Mouse (Mus musculus) granulocyte monocyte progenitor cell, adult 5-6 weeks (primary cell): ENCODE measurements around the gene Amer2. TPM values are rescaled to one million over a fixed set of nuclear protein-coding genes. Genes with fewer than 3 reads are reported as not detected.

ENCODE experiments used
- ATAC-seq: replicated peaks from 2 replicates; pipeline ENCODE4 v1.8.0; 2016; ENCODE audit warnings: mild to moderate bottlenecking, moderate TSS enrichment, inconsistent platforms; ENCODE audit not compliant: poor library complexity, severe bottlenecking
- total RNA-seq, 2 experiments: library from RNA; stranded (forward) in 1 of 2; stranded (reverse) in 1 of 2; fragments of 200-712, 200-1000 nt in 1 of 2; fragments of >200 nt in 1 of 2; fragmentation: Nextera tagmentation in 1 of 2; gene quantifications; 2 replicates each; pipeline ENCODE4 v1.2.3; 2014 to 2017

The Amer2 gene
- total RNA-seq, 2 experiments from 2014 or later = 0.15 TPM; not detected in 1

DNA sequence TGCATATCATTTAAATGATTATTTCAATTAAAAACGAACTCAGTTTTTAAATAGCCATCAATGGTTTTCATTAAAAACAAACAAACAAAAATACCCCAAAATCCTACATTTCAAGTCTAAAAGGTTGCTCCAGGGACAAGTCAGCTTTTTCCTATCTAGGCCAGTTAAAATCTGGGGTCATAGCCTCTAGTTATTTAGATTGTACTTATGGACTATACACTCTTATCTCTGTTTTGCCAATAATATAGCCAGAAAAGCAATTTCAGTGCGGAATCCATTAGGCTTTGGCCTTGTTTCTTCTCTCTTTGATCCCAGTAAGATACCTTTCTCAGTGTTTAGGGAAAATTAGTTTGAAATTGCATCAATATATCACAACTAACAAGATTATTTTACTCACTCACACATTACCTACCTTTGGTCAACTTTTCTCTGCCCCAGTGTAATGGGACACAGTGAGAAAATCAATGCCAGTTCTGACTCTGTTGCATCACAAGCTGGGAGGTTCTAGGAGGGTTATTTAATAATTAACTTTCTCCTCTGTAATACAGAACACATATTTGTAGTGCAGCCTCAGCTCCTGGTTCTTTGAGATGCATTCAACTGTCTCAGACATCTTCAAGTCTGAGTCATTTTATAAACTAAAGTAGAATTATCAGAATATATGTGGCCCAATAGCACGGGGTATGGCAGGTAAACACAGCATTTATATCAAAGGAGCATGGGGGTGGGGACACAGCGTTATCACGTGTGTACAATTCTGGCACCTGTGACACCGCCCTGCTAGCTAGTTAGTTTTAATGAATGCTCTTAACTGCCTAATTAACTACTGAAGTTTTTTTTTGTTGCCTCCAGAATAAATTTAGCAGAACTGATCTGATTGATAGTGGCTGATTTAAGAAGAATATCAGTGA lies 13.8 kb downstream of the Amer2 start:
- ATAC-seq = no peak

DNA sequence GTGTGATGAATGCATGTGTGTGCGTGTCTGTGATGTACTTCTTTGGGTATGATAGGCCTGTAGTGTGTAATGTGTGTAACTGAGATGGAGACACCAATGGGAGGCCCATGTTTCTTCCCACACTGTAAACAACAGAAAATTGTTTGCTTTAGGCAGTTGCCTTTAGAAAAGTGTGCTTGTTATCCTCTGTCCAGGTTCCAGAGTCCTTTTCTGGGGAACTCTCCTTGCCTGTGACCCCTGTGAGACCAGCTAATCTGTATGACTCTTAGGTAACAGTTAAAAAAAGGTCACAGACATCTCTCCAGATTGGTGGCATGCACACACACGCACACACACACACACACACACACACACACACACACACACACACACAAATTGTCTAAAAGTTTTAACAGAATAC lies 15.3 kb downstream of the Amer2 start:
- ATAC-seq = no peak

DNA sequence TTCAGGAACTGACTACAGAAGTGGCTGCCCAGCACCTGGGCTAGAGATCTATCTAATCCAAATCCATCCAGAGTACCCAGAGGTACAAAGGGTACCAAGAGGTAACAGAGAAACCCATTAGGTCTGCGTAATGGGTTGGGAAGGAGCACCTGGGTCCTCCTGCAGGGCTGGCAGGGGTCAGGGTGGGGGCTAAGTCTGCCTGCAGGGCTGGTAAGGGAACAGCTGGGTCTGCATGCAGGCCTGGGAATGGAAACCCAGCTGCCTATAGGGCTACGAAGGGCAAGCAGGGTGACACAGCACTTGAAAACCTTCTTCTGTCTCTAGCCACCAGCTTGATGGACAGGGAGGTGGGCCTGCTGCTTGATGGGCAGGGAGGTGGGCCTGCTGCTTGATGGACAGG lies 19.1 kb downstream of the Amer2 start:
- no peak for ATAC-seq

DNA sequence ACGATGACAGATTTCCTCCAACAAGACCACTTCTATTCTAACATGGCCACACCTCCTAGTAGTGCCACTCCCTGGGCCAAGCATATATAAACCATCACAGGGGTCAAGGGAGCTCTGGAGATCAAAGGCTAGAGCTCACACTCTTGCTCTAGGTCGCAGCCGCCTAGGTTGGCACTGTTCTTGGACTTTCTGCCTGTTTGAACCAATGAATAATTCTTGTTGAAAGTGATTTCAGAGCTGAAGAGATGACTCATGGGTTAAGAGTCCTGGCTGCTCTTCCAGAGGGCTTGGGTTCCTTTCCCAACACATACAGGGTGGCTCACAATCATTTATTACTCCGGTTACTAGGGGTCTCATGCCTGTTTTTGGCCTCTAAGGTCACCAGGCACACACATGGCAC lies 24.3 kb downstream of the Amer2 start:
- no peak for ATAC-seq

DNA sequence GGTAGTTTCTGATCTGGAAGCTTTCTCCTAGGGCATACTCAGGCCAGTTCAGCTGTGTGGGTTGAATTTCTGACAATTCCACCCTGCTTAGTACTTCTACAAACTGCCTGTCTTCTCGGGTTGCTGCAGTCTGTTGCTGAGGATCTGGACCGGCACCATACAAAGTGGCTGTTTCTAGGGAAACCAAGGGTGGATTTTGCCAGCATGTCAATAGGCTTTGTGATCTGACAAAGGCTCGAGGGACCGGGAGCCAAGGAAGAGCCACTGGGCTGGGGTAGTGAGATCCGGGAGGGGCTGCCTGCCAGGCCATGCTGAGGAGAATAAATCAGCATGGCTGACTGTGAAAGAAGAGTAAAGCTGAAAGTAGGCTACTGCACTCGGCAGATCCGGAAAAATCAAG lies 25.8 kb downstream of the Amer2 start:
- ATAC-seq = no peak

DNA sequence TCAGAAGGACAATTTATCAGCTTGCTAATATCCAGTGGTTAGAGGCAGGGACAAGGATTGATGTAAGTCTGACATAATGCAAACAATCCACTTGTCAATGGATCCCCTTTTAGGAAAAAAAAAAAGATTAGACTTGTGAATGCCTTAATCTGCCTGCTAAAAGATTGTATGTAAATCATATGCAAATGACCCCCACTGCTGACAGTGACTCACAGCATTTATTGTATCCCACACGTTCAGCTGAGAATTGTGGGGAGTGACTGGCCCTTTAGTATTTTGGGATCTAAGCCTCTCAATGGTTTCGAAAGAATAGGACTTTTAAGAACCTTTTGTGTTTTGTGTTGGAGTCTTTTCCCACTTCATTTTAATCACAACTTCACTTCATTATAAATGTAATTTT lies 30.2 kb downstream of the Amer2 start:
- ATAC-seq = no peak

DNA sequence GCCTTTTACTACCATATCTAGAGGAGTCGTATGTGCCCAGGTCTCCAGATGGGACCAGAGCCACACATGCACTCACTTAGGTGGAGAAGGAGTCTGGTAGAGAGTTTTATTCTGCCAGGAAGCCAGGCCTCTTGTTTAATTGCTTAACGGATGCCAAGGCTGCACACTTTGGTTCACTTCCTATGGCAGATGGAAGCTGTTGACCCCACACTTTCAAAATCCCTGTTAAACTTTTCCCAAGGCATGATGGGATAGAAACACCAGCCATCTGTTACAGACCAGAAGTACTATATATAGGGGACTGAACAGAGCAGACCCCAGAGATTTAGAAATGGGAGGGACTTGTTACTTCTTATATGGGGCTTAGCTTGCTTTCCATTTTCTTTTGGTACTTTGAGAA lies 32.8 kb downstream of the Amer2 start:
- ATAC-seq = no peak

DNA sequence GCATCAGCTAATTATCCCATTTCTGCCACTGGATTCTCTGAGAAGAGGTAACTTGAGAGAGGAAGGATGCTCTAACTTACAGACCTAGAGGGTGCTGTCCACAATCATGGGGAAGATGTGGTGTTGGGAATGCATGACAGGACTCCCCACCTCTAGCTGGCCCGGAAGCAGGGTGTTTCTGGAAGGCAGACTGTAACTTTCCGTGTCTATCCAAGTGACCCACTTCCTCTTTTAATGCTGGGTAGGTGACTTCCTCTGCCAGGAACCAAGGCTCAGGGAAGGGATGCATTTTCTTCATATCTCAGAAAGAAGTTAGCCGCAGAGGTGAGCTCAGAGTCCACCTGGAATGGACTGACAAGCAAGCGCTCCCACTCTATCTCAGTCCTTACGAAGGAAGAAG lies 33.5 kb downstream of the Amer2 start:
- peak; percentile 73 for ATAC-seq

DNA sequence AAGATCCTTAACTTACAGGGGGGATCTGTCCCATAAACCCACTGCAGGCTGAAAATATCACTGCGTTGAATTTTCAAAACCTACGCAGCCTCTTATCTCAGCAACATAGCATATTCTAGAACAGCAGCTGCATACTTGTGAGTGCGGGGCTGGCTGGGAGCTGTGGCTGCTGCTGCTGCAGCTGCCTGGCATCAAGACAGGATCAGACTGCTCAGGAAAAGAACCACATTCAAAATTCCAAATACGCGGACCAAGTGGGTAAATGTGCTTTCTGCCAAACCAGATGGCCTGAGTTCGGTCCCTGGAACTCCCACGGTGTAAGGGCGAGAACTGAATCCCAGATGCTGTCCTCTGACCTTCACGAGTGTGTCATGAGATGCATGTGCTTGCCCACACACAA lies 34.3 kb downstream of the Amer2 start:
- no peak for ATAC-seq

DNA sequence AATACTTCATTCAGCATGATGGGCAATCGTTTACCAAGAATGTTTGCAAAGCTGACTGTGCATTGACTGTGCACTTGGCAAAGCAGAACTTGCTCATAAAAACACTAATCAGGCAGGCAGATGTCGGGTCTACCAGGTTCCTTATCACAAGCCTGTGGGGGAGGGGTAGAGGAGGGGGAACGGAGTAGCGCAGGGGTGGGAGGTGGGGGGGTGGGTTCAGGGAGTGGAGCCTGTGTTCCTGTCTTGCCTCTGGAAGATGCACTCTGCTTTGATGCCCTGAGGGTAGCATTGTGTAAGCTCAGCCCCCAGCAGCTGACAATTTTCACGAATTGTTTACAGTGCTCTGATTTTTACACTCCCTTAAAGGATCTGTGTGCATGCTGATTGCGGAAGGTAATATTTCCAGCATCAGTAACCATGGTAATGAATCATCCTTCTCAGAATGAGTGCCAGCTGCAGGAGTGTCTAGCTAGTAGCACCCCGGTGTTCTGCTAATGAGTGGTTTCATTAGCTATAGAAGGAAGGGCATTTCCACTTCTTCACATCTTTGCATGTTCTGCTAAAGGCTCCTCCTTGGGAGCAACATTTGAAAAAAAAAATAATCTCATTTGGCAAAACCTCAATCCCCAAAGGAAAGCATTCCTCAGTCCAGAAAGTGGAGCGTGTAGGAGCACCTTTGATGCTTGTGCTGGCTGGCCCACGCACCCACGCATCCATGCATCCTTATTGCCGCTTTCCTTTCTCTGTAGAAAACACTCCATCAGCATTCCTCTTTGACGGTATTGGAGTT lies 36.8 kb downstream of the Amer2 start:
- ATAC-seq = no peak; the same call in 1 of the 2 replicates

DNA sequence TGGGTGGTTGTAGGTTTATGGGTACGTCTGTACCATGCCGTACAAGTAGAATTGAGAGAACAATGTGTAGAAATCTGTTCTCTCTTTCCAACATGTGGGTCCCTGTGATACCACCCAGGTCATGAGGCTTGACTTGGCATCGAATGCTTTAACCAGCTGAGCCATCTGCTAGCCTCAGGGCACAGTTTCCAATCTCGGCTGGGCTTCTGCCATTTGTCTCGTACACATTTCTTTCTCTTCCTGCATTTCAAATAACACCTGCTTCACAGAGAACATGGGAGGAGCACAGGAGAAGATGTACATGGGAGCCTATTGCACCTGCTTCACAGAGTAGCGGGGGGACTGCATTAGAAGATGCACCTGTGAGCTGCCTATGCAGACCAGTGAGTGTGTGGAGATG lies 38.2 kb downstream of the Amer2 start:
- ATAC-seq = no peak

DNA sequence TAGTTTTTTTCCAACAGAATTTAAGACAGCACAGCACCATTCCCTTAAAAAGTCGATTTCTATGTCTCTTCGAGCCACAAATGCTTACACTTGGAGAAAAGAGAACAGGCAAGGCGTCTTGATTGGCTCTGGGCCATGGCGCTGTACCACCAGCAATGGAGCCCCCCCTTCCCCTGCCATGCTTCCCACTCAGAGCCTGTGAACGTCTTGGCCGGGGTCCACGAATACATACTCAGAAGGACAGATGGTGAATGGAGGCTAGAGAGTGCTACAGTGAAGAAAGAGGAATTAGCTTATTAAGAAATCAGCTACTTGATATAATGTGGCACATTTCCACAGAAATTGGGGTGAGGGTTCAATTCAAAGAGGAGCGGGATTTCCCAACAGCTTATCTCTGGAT lies 41.6 kb downstream of the Amer2 start:
- peak; percentile 99 for ATAC-seq

DNA sequence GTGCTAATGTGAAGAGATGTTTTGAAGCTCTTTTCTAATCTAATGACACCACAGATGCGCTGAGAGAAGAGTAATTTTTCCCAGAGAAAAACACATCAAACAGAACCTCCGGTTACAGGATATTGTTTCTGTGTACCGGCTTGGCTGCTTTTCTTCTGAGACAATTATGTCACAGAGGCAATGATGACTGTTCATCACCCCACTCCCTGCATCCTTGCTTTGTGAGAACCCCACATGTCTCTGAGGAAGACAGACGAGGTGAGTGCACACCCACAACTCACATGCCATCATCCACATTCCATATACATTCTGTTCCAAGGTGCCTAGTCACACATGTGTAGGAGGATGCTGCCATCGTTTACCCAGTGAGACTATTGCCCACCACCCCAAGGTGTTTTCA lies 44.9 kb downstream of the Amer2 start:
- ATAC-seq = no peak

DNA sequence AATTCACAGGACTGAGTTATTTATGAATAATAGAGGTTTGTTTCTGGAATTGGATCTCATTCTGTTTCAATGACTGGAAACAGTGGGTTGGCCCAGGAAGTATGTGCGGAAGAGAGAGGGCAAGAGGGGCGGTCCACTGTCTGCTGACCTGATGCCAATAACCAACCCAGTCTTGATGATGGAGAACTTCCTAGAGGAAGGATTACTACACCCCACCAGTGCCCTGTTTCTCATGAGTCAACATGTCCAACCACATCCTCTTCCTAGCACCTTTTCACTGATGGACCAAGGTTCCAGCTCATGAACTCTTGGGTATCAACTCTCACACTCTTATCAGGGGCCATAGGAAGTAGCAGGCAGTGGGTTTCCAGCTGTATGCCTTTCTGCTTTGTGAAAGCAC lies 49.9 kb downstream of the Amer2 start:
- ATAC-seq = peak; percentile 63

DNA sequence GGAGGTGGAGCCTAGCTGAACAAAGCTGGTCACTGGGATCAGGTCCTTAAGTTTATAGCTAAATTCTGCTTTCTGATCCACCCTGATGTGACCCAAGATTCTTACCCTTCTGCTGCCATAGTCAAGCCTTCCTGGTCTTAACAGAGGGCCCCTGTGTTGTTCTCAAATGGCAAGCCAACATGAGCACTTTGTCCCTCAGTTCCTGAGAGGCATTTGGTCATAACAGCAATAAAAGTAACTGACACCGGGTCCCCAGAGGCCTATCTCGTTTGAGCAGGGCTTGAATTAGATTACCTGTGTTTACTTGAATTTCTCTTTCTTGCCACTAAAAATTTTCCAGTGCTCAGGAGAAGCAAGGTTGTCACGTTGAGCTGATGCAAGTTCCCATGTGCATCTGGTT lies 51.1 kb downstream of the Amer2 start:
- no peak for ATAC-seq

DNA sequence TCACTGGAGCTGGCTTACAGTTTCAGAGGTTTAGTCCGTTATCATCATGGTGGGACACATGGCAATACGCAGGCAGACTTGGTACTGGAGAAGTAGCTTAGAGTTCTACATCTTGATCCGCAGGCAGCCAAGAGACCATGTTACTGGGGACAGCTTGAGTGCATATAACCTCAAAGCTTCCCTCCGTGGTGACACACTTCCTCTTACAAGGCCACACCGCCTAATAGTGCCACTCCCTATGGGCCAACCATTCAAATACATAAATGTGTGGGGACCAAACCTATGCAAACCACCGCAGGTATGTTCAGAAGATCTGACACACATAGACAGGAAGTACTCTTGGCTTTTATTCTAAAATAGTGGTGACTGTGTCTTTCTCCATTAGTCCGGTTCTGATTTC lies 52.5 kb downstream of the Amer2 start:
- peak; percentile 94 for ATAC-seq

DNA sequence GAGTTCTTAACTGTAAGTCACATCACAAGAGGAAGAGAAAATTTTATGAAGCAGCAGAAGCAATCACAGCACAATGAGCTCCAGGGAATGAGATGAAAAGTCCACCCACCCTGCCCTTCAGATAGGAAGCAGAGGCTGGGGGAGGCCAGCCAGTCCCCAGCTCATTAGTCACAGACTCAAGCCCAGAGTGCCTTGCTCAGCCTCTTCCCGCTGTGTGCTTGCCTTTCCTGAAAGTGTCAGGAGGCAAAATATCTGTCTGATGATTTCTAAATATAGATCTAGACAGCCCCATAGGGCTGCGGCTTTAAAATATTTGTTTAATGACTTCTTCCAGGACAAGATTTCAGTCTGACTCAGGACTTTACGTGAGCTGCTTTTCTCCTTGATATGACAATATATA lies 54.8 kb downstream of the Amer2 start:
- ATAC-seq = no peak

DNA sequence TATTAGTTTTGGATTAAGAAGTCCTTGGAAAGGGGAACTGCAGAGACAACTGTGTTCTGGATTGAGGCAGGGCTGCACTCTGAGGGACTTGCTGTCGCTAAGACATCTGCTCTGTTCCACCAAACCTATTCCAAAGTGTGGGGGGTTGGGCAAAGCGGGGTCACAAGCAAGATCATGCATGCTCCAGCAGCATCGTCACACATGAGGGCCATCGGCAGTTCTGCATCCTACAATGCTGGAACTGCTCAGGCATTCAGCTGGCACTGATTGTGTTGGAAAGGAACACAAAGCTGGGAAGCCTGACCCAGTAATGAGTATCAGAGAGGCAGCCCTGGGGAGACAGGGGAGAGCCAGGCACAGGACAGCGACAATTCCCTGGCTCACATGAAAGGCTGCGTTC lies 56.5 kb downstream of the Amer2 start:
- ATAC-seq = no peak

DNA sequence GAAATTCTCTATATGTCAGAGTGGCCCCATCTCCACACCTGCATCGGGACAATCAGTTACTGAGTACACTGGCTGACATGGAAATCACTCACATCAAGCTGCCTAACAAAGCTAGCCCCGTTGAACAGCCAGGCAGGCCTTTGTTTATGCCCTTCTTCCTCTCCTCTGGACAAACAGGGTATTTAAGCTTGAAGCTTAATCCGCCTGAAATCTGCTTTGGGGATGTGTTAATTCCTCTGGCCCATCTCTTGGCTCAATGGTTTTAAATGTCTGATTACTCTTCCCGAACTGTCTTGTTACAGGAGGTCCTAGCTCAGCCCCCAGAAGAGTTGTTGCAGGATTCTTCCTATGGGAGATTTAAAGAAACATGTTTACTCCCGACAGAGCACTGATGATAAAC lies 58.5 kb downstream of the Amer2 start:
- no peak for ATAC-seq

DNA sequence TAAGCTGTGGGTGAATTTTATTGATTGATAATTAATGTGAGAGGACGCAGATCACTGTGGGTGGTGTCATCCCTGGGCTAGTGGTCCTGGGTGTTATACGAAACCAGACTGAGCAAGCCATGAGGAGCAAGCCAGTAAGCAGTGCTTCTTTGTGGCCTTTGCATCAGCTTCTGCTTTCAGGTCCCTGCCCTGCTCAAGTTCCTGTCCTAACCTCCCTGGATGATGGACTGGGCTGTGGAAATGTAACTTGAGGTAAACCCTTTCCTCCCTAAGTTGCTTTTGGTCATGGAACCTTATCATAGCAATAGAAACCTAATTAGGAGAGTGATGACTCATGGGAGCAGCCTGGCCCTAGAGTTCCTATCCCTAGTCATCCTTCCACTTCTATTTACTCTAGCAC lies 59.1 kb downstream of the Amer2 start:
- peak; percentile 81 for ATAC-seq

DNA sequence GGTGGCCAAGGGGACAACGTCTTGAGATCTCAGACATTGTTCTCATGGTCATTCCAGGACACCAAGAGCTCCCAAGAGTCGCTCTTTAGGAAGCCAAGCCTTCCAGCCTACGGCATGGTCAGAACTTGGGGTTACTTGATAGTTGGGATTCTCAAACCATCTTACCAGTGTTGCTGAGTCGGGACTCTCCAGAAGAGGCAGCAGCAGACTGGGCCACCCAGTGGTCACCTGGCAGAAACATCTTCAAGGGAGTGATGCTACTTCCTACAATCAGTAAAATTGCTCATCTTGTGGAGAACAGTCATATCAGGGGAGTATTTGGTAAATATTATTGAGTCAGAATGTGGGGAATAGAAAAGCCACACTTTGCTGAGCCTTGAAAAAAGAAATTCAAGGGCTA lies 62.5 kb downstream of the Amer2 start:
- 0 out of 2 replicates have a peak, but pooled peaks have one; percentile 45 for ATAC-seq

DNA sequence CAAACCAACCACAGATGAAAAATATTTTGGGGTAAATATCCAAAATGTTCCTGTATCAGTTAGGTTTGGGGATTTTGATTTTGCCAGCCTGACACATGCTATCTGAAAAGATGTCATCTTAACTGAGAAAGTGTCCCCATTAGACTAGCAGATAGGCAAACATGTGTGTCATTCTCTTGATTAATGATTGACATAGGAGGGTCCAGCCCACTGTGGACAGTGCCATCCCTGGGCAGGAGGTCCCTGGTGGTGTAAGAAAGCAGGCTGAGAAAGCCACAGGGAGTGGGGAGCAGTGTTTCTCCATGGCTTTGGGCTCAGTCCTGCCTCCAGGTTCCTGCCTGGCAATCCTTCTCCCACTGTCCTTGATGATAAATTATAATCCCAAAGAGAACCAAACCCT lies 63.3 kb downstream of the Amer2 start:
- no peak for ATAC-seq
